Mouse (Mus musculus) inflammation-experienced regulatory T-cells, adult 6 months (primary cell): ENCODE results near the gene Pik3r3. TPM values are rescaled to one million over a fixed set of nuclear protein-coding genes. Genes with fewer than 3 reads are reported as not detected.
"Not testable (repeated sequence)": the region's sequence is repeated elsewhere in the genome, so short reads cannot be mapped to it uniquely, and the experiment has no call there.

Source experiments
- ATAC-seq: one replicate; pipeline ENCODE4 v1.8.0; 2017
- polyA plus RNA-seq, 3 experiments: library from polyadenylated mRNA; unstranded; fragments of 100-300 nt; shearing (Covaris generic); gene quantifications; one replicate each; pipeline ENCODE4 v1.2.1; 2017

The Pik3r3 gene
- polyA plus RNA-seq: 1 to 10 TPM; 1.2 to 3.4 (median 2.3) TPM

GRCm38 (mm10) chr4:116221140-116221851 lies at the start of gene Pik3r3:
Gene Pik3r3, plus strand, starts transcription at chr4:116221618.
- peak; percentile 96 for ATAC-seq

- no peak for ATAC-seq
Measured at GRCm38 (mm10) chr4:116173072-116173471, 48.3 kb upstream of the Pik3r3 start, which contains the start of the genes 1700042G07Rik and Gm49337. Gene 1700042G07Rik, plus strand, starts transcription at chr4:116173372. Gene Gm49337, plus strand, starts transcription at chr4:116173384.

GRCm38 (mm10) chr4:116173752-116174151 lies 47.7 kb upstream of the Pik3r3 start:
- no peak for ATAC-seq

GRCm38 (mm10) chr4:116174466-116175116 lies 46.8 kb upstream of the Pik3r3 start:
- no peak for ATAC-seq

- ATAC-seq: no peak
Measured at GRCm38 (mm10) chr4:116175136-116175535, 46.3 kb upstream of the Pik3r3 start.

GRCm38 (mm10) chr4:116175711-116176542 lies 45.5 kb upstream of the Pik3r3 start:
- ATAC-seq: no peak

- ATAC-seq: no peak
Measured at GRCm38 (mm10) chr4:116176543-116176988, 44.9 kb upstream of the Pik3r3 start.

- no peak for ATAC-seq
Measured at GRCm38 (mm10) chr4:116177140-116177539, 44.3 kb upstream of the Pik3r3 start.

- ATAC-seq: no peak
Measured at GRCm38 (mm10) chr4:116182079-116182478, 39.3 kb upstream of the Pik3r3 start.

- ATAC-seq: no peak
Measured at GRCm38 (mm10) chr4:116182745-116183144, 38.7 kb upstream of the Pik3r3 start.

- ATAC-seq: no peak
Measured at GRCm38 (mm10) chr4:116185083-116185482, 36.3 kb upstream of the Pik3r3 start.

- no peak for ATAC-seq
Measured at GRCm38 (mm10) chr4:116192286-116192835, 29.1 kb upstream of the Pik3r3 start.

- ATAC-seq: no peak
Measured at GRCm38 (mm10) chr4:116193583-116194383, 27.6 kb upstream of the Pik3r3 start.

- ATAC-seq: no peak
Measured at GRCm38 (mm10) chr4:116198422-116198821, 23.0 kb upstream of the Pik3r3 start.

GRCm38 (mm10) chr4:116204422-116204821 lies 17.0 kb upstream of the Pik3r3 start:
- no peak for ATAC-seq

GRCm38 (mm10) chr4:116206531-116206930 lies 14.9 kb upstream of the Pik3r3 start:
- ATAC-seq: no peak

GRCm38 (mm10) chr4:116208891-116209290 lies 12.5 kb upstream of the Pik3r3 start:
- ATAC-seq: no peak

GRCm38 (mm10) chr4:116215895-116216605 lies 5.4 kb upstream of the Pik3r3 start:
- no peak for ATAC-seq

GRCm38 (mm10) chr4:116217046-116217445 lies 4.4 kb upstream of the Pik3r3 start:
- no peak for ATAC-seq

- ATAC-seq: not testable (repeated sequence)
Measured at GRCm38 (mm10) chr4:116217661-116218060, 3.8 kb upstream of the Pik3r3 start.

- no peak for ATAC-seq
Measured at GRCm38 (mm10) chr4:116219056-116219455, 2.4 kb upstream of the Pik3r3 start.
